Mouse (Mus musculus) intestine, embryonic 15.5 days (tissue): ENCODE measurements around the gene Psmb6. TPM values are rescaled to one million over a fixed set of nuclear protein-coding genes. Genes with fewer than 3 reads are reported as not detected.
"Not testable (repeated sequence)": the region's sequence is repeated elsewhere in the genome, so short reads cannot be mapped to it uniquely, and the experiment has no call there.

ENCODE experiments used
- ATAC-seq: fragments of 200-750 bp; cut with Nextera tagmentation; 2 replicates; pipeline ENCODE4 v1.8.0; 2017; ENCODE audit warnings: moderate TSS enrichment, moderate library complexity
- H3K27ac ChIP-seq: fragments of 300-500 bp; sonication (generic); 2 replicates; pipeline ENCODE4 v1.5.1; 2015; ENCODE audit warnings: mild to moderate bottlenecking, inconsistent platforms
- H3K27me3 ChIP-seq: fragments of 300-500 bp; sonication (generic); replicated peaks from 2 replicates; pipeline ENCODE4 v1.6.1; 2015; ENCODE audit warnings: inconsistent platforms
- H3K36me3 ChIP-seq: fragments of 300-500 bp; sonication (generic); 2 replicates; pipeline ENCODE4 v1.6.1; 2015; ENCODE audit warnings: inconsistent platforms
- H3K4me1 ChIP-seq: fragments of 300-500 bp; sonication (generic); replicated peaks from 2 replicates; pipeline ENCODE4 v1.6.1; 2015; ENCODE audit warnings: inconsistent platforms
- H3K4me2 ChIP-seq: fragments of 300-500 bp; sonication (generic); replicated peaks from 2 replicates; pipeline ENCODE4 v1.6.1; 2015; ENCODE audit warnings: mild to moderate bottlenecking, inconsistent platforms
- H3K4me3 ChIP-seq: fragments of 300-500 bp; sonication (generic); replicated peaks from 2 replicates; pipeline ENCODE4 v1.5.1; 2015; ENCODE audit warnings: inconsistent platforms
- H3K9ac ChIP-seq: fragments of 300-500 bp; sonication (generic); 2 replicates; pipeline ENCODE4 v1.6.1; 2015; ENCODE audit warnings: inconsistent platforms
- H3K9me3 ChIP-seq: fragments of 300-500 bp; sonication (generic); 2 replicates; pipeline ENCODE4 v1.6.1; 2016; ENCODE audit warnings: inconsistent platforms
- WGBS: fragments of 180-500 bp; shearing (Covaris S2); methylation state at CpG from one replicate; pipeline ENCODE4 v1.1.7; 2015; 5-methylcytosine and 5-hydroxymethylcytosine counted together
- polyA plus RNA-seq: library from polyadenylated mRNA; unstranded; fragments of >200 nt; fragmentation: Nextera tagmentation; extraction: Ambion mirVana; gene quantifications from 2 replicates; pipeline ENCODE4 v1.2.1, GENCODE M21; 2015

Gene Psmb6
- polyA plus RNA-seq, 1 experiment from 2014 or later: 646 TPM

GRCm38 (mm10) chr11:70509753-70510564, 15.2 kb upstream of the Psmb6 start:
- H3K4me2 ChIP-seq: peak overlapping the region; percentile 37; the same call in 1 of the 2 replicates
- no peak for ATAC-seq
- H3K4me3 ChIP-seq: no peak overlapping the region
- no peaks in the 10 kb centered on the region for H3K27me3 ChIP-seq
- peaks cover 5% of the 10 kb centered on the region; the same call in 1 of the 2 replicates for H3K4me1 ChIP-seq
- H3K9me3 ChIP-seq: no peaks in the 10 kb centered on the region
- 15% methylated on average over 19 of the region's 19 CpGs for WGBS
- no peak overlapping the region for H3K9ac ChIP-seq
- no peak overlapping the region for H3K27ac ChIP-seq
- no peaks in the 10 kb centered on the region for H3K36me3 ChIP-seq

DNA sequence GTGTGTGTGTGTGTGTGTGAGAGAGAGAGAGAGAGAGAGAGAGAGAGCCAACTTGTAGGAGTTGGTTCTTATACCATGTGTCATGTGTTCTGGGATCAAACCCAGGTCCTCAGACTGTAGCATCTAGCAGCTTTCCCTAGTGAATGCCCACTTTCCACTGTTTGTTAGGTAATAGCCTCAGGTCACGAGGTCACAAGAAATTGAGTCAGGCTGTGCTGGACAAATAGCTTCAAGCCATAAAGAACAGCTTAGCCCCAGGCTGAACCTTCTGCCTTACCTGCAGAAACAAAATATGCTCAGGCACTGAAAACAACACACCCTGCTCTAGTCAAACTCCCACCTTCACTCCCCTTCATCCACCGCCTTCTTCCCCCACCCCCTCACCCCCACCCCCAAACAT, 13.9 kb upstream of the Psmb6 start:
- ATAC-seq: no peak
- Histone ChIP-seq H3K27ac (no peak overlapping the region), H3K4me1 (peaks cover 5% of the 10 kb centered on the region; the same call in 1 of the 2 replicates), H3K9me3 (no peaks in the 10 kb centered on the region), H3K4me2 (no peak overlapping the region), H3K27me3 (no peaks in the 10 kb centered on the region), H3K4me3 (no peak overlapping the region), H3K36me3 (no peaks in the 10 kb centered on the region), H3K9ac (no peak overlapping the region)
- 66% methylated on average over 2 of the region's 2 CpGs for WGBS

GRCm38 (mm10) chr11:70511825-70512224, 13.3 kb upstream of the Psmb6 start:
- Histone ChIP-seq H3K9ac (no peak overlapping the region), H3K4me2 (no peak overlapping the region), H3K27me3 (no peaks in the 10 kb centered on the region), H3K27ac (no peak overlapping the region), H3K36me3 (no peaks in the 10 kb centered on the region), H3K9me3 (no peaks in the 10 kb centered on the region), H3K4me1 (peaks cover 5% of the 10 kb centered on the region; the same call in 1 of the 2 replicates), H3K4me3 (no peak overlapping the region)
- WGBS: 93% methylated on average over 7 of the region's 7 CpGs
- no peak for ATAC-seq

GRCm38 (mm10) chr11:70512709-70513342, 12.3 kb upstream of the Psmb6 start:
- no peaks in the 10 kb centered on the region for H3K9me3 ChIP-seq
- H3K27ac ChIP-seq: no peak overlapping the region
- H3K4me2 ChIP-seq: no peak overlapping the region
- 82% methylated on average over 7 of the region's 7 CpGs for WGBS
- no peaks in the 10 kb centered on the region for H3K36me3 ChIP-seq
- peaks cover 5% of the 10 kb centered on the region; the same call in 1 of the 2 replicates for H3K4me1 ChIP-seq
- no peak for ATAC-seq
- no peak overlapping the region for H3K9ac ChIP-seq
- no peak overlapping the region for H3K4me3 ChIP-seq
- no peaks in the 10 kb centered on the region for H3K27me3 ChIP-seq

DNA sequence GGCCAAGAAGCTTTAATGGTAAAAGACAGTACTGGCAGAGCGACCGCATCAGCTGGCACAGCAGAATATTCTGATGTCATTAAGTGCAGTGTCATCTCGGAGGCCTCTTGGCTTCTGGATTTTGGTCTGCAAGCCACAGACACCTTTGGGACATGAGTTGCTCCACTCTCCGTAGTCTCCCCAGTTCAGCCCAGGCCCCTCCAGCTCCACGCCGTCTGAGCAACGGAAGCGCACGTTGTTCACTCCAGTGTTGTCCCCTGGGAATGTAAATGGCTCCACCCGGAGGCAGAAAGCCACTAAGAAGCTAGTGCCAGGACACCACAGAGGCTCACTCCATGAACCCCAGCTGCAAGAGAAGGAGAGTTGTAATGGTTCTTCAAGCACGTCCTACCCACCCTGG, 11.6 kb upstream of the Psmb6 start:
- Histone ChIP-seq H3K4me3 (no peak overlapping the region), H3K27me3 (no peaks in the 10 kb centered on the region), H3K9ac (no peak overlapping the region), H3K4me2 (no peak overlapping the region), H3K27ac (no peak overlapping the region), H3K4me1 (peaks cover 5% of the 10 kb centered on the region; the same call in 1 of the 2 replicates), H3K9me3 (no peaks in the 10 kb centered on the region), H3K36me3 (no peaks in the 10 kb centered on the region)
- WGBS: 57% methylated on average over 11 of the region's 11 CpGs
- no peak for ATAC-seq

DNA sequence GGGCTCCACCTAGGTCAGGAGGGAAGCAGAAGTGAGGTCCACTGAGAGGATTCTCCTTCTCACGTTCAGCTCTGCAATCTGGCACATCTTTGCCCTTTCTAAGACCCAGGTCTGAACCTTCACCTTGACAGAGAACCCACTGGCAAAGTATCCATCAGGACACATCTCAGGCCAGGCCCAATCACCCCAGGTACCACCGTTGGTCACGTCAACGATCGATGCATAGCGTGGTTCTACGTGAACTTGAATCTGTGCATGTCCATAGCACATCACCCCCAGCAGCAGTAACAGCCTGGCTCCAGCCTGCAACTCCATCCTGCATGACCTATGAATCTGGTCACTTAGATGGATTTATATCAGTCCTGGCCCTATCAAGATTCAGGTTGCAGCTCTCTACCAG, 10.9 kb upstream of the Psmb6 start, which contains the start of gene Vmo1:
Vmo1 (minus strand) TSS at position 329 of the 400 bp plus-strand sequence.
- ATAC-seq: no peak
- H3K4me2 ChIP-seq: no peak within 1 kb of the TSS
- WGBS: 86% methylated on average over 7 of the region's 7 CpGs

DNA sequence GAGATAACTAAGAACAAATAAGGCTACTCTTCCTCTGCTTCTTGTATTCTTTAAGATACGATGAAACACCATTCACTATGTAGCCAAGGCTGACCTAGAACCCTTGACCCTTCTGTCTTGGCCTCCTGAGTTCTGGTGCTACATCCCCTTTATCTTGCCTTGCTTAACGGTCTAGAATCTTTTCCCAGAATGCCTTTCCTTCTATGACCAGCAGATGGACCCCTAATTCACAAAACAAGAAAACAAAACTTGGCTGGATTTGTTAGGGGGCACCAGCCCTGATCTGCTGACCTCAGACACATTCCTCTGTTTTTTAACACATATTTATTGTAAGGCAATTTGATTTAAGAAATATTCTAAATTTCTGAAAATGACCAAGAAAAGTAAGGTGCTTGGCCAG, 8.8 kb upstream of the Psmb6 start:
- H3K4me3 ChIP-seq: no peak overlapping the region
- no peaks in the 10 kb centered on the region for H3K36me3 ChIP-seq
- H3K27ac ChIP-seq: no peak overlapping the region
- no peaks in the 10 kb centered on the region for H3K9me3 ChIP-seq
- no peak overlapping the region for H3K4me2 ChIP-seq
- no peaks in the 10 kb centered on the region for H3K27me3 ChIP-seq
- ATAC-seq: no peak
- peaks cover 17% of the 10 kb centered on the region for H3K4me1 ChIP-seq
- WGBS: 22% methylated on average over 2 of the region's 2 CpGs
- H3K9ac ChIP-seq: no peak overlapping the region

More for the DNA sequence above, 10.9 kb upstream of the Psmb6 start, which contains the start of gene Vmo1:
- no peaks in the 10 kb centered on the region for H3K36me3 ChIP-seq
- peaks cover 11% of the 10 kb centered on the region for H3K4me1 ChIP-seq
- no peaks in the 10 kb centered on the region for H3K27me3 ChIP-seq
- no peaks in the 10 kb centered on the region for H3K9me3 ChIP-seq
- no peak within 1 kb of the TSS for H3K9ac ChIP-seq
- H3K4me3 ChIP-seq: no peak within 1 kb of the TSS
- no peak within 1 kb of the TSS for H3K27ac ChIP-seq

DNA sequence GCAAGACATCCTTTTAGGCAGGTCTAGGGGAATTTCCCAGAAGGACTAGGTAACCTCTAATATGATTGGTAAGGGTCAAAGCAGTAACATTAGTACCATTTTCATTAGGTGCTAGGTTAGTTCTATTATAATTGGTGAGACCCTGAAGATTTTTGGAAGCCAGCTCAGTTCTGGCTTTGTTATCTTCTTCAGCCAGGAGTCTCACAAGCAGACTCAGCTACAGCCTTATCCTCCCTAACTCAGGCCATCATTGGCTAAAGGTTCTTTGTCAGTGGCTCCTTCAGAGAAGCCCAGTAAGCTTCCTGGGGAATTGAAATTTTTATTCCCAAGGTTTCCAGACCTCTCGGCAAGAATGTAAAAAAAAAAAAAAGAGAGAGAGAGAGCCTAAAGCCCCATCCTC, 6.7 kb upstream of the Psmb6 start:
- ATAC-seq: no peak
- no peaks in the 10 kb centered on the region for H3K36me3 ChIP-seq
- no peak overlapping the region for H3K27ac ChIP-seq
- H3K9ac ChIP-seq: no peak overlapping the region
- H3K4me2 ChIP-seq: no peak overlapping the region
- no peak overlapping the region for H3K4me3 ChIP-seq
- H3K27me3 ChIP-seq: no peaks in the 10 kb centered on the region
- no peaks in the 10 kb centered on the region for H3K9me3 ChIP-seq
- 61% methylated on average over 1 of the region's 1 CpGs for WGBS
- H3K4me1 ChIP-seq: peaks cover 17% of the 10 kb centered on the region

GRCm38 (mm10) chr11:70518923-70519322, 6.2 kb upstream of the Psmb6 start, which contains the start of gene Gltpd2:
Gene Gltpd2 (plus strand): TSS chr11:70519196.
- Histone ChIP-seq H3K9ac (peak within 1 kb of the TSS; percentile 61), H3K9me3 (no peaks in the 10 kb centered on the region), H3K36me3 (no peaks in the 10 kb centered on the region), H3K4me3 (peak within 1 kb of the TSS; percentile 35), H3K4me1 (peaks cover 17% of the 10 kb centered on the region), H3K27ac (peak within 1 kb of the TSS; percentile 83), H3K4me2 (peak within 1 kb of the TSS; percentile 64), H3K27me3 (no peaks in the 10 kb centered on the region)
- WGBS: 64% methylated on average over 10 of the region's 10 CpGs
- ATAC-seq: no peak

DNA sequence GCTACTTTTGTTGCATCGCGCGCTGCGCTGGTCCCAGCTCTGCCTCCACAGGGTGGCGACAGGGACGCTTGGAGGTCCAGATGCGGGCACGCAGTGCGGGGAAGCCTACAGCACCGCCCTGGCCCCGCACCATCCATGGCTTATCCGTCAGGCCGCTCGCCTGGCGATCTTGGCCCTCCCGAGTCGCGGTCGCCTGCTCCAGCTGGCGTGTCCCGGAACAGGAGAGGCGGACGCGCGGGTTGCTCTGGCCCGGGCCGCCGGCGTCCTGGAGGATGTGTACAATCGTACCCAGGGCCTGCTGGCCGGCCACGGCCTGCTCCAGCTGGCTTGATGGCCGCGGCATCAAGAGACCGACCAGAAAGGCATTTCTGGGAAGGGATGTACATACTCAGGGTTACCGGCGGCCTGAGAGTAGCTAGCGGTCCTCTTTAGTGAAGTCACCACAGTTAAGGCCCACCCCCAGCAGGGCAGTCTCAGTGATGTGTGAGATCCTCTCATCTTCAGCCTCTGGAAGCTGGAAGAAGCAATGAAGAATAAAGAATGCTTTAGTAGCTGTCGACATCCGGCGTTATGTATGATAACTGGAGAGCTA, 4.9 kb upstream of the Psmb6 start:
- H3K4me3 ChIP-seq: peak overlapping the region; percentile 35
- peak overlapping the region; percentile 64 for H3K4me2 ChIP-seq
- no peaks in the 10 kb centered on the region for H3K36me3 ChIP-seq
- WGBS: 15% methylated on average over 41 of the region's 41 CpGs
- H3K9ac ChIP-seq: peak overlapping the region; percentile 61
- no peaks in the 10 kb centered on the region for H3K27me3 ChIP-seq
- H3K9me3 ChIP-seq: no peaks in the 10 kb centered on the region
- peak; percentile 34 for ATAC-seq
- peaks cover 17% of the 10 kb centered on the region for H3K4me1 ChIP-seq
- peak overlapping the region; percentile 83 for H3K27ac ChIP-seq

GRCm38 (mm10) chr11:70523306-70523989, 1.7 kb upstream of the Psmb6 start:
- H3K4me2 ChIP-seq, H3K4me3 ChIP-seq, H3K9ac ChIP-seq, H3K27ac ChIP-seq, H3K27me3 ChIP-seq, ATAC-seq, H3K9me3 ChIP-seq: not testable (repeated sequence)
- 93% methylated on average over 8 of the region's 8 CpGs for WGBS
- Histone ChIP-seq H3K4me1 (peaks cover 26% of the 10 kb centered on the region), H3K36me3 (peaks cover 12% of the 10 kb centered on the region)

DNA sequence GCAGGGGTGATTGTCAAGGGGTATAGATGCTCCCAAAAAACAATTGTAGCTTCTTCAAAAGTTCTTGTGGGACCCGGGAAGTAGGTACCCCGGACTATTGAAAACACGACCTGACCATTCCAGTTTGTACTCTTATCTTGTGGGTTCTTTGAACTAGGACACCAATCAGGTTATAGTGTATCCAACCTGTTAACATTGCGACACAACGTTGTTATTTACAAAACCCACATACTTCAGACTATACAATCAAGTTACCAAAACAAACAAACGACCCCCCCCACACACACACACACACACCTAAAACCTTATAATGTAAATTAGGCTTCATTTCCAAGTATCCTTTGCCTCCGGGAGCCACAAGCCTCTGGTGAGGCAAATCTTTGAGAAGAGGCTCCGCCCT, 385 bp upstream of the Psmb6 start:
- H3K27me3 ChIP-seq: no peaks in the 10 kb centered on the region
- no peaks in the 10 kb centered on the region for H3K9me3 ChIP-seq
- peak overlapping the region; percentile 50 for H3K4me2 ChIP-seq
- no peak overlapping the region for H3K27ac ChIP-seq
- WGBS: 4% methylated on average over 8 of the region's 8 CpGs
- H3K36me3 ChIP-seq: peaks cover 15% of the 10 kb centered on the region
- ATAC-seq: peak; percentile 62
- peak overlapping the region; percentile 67 for H3K4me3 ChIP-seq
- H3K9ac ChIP-seq: no peak overlapping the region
- H3K4me1 ChIP-seq: peaks cover 17% of the 10 kb centered on the region
